Mouse (Mus musculus) E14TG2a.4 (cell line): ENCODE results near the gene Necap2.

ENCODE experiments used
- H3K27me3 ChIP-seq: 2 replicates; pipeline ENCODE4 v1.6.1; 2014; ENCODE audit warnings: low read length, control low read depth; ENCODE audit not compliant: insufficient read depth
- H3K36me3 ChIP-seq: 2 replicates; pipeline ENCODE4 v1.6.1; 2014; ENCODE audit warnings: low read length, control low read depth; ENCODE audit not compliant: insufficient read depth
- H3K4me1 ChIP-seq: replicated peaks from 2 replicates; pipeline ENCODE4 v1.6.1; 2014; ENCODE audit warnings: low read depth, low read length, control low read depth
- H3K4me3 ChIP-seq: replicated peaks from 2 replicates; pipeline ENCODE4 v1.5.1; 2014; ENCODE audit warnings: mild to moderate bottlenecking, low read length
- H3K9me3 ChIP-seq: 2 replicates; pipeline ENCODE4 v1.6.1; 2014; ENCODE audit warnings: low read length, control low read depth
- CTCF ChIP-seq: conservative IDR thresholded peaks from 2 replicates; pipeline ENCODE4 v1.5.1; 2014; ENCODE audit warnings: low read length
- NANOG ChIP-seq: IDR thresholded peaks from 2 replicates; pipeline ENCODE4 v1.6.1; 2014; ENCODE audit warnings: borderline replicate concordance, low read length, mixed read lengths
- POU5F1 ChIP-seq: IDR thresholded peaks from 2 replicates; pipeline ENCODE4 v1.6.1; 2014; ENCODE audit warnings: low read length, borderline replicate concordance

The Necap2 gene

DNA sequence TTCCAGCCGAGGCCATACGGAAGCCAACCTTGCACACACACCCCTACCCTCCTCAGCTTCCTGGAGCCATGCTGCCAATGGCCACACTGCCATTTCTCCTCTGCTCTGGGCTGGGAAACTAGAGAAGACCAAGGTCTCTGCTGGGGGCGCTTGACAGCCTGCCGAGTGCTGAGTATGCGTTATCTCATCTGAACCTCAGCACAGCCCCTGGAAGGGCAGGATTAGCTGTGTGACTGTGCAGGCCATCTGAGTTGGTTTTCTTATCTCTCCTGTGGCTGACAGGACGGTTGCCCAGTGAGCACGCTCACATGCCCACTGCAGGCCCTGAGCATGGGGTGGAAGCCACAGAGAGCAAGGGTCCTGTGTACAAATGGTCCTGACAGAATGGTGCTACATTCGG is 9.5 kb downstream of the Necap2 start:
- Histone ChIP-seq H3K27me3 (no peaks in the 10 kb centered on the region), H3K36me3 (peaks cover 83% of the 10 kb centered on the region), H3K4me3 (no peak overlapping the region), H3K4me1 (peaks cover 17% of the 10 kb centered on the region), H3K9me3 (no peaks in the 10 kb centered on the region)
- TF ChIP-seq CTCF: no peak
- TF ChIP-seq NANOG: no peak
- TF ChIP-seq POU5F1: no peak

DNA sequence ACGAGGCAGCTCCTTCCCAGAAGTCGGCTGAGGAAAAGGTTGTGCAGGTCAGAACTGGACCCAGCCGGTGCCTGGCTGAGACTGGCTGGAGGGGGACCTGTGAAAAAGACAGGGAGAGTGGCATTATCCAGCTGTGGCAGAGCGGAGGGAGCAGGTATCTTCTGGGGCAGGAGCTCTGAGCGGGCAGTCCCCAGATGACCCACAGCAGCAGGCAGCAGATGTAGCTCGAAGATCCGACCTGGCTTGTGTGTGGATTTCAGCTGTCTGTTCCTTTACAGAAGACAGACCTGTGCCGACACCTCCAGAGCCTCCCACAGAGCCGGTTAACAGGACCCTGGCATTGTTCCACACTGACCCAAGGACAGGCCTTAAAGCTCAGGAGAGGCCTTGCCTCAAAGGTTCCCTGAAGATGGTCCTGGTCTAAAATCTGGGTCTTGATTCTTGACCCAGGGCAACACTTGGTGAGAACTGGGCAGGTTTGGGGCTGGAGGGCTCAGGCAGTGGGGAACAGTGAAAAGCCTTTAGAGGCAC is 10.6 kb downstream of the Necap2 start:
- no peaks in the 10 kb centered on the region for H3K27me3 ChIP-seq
- H3K9me3 ChIP-seq: no peaks in the 10 kb centered on the region
- no peak for TF ChIP-seq NANOG
- TF ChIP-seq CTCF: no peak
- no peak for TF ChIP-seq POU5F1
- H3K4me1 ChIP-seq: peaks cover 14% of the 10 kb centered on the region
- H3K36me3 ChIP-seq: peaks cover 72% of the 10 kb centered on the region
- no peak overlapping the region for H3K4me3 ChIP-seq

DNA sequence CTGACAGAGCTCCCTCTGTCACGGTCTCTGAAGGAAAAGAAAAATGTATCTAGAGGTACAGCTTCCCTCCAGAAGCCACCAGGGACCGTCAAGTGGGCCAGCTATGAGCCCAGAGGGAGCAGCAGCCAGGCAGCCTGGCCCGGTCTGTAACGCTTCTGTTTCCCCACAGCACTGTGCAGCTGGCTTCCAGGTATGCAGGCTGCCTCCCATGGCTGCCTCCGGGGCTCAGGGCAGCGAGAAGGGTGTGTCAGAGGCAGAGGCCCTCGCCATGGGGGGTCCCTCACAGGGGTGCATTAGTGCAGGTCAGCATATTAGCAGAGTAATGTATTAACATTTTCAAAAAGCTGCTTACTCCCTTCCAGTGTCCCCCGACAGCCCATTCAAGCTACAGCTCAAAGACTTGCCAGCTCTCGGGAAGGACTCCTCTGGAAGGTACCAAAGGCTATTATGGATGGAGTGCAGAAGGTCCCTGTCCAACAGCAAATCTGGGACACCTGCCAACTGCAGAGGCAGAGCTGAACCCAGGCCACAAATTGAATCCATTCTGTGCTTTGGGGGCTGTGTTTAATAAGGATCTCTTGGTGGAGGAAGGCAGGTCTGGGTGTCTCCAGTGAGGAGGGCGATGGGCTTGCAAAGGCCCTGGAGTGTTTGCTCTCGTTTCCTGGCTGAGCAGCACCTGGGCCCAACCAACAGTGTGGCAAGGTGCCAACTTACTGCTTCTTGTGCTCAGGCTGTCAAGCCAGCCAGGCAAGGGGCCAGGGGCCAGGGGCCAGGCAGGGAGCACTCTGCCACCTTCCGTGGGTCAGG is 11.2 kb downstream of the Necap2 start:
- Histone ChIP-seq H3K4me3 (no peak overlapping the region), H3K36me3 (peaks cover 66% of the 10 kb centered on the region), H3K4me1 (peaks cover 14% of the 10 kb centered on the region), H3K27me3 (no peaks in the 10 kb centered on the region), H3K9me3 (no peaks in the 10 kb centered on the region)
- TF ChIP-seq POU5F1 (no peak), NANOG (no peak), CTCF (no peak)

DNA sequence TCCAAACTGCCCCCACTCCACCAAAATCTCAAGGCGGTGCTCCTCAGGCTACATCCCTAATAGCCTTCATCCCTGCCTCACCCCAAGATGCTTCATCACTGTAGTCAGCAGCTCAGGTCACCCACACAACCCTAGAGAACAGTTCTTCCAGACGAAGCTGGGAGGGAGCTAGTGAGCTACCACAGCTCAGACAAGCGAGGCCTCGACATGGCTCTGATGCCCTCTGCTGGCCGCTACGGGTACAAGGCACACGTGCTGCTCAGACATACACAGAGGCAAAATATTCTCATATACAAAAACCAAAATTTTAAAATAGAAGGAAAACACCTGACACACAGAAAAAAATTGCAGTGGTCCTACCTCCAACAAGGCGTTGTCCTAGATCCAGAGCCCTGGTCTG is 13.0 kb downstream of the Necap2 start:
- TF ChIP-seq CTCF: peak; percentile 73
- TF ChIP-seq NANOG: no peak
- TF ChIP-seq POU5F1: no peak
- Histone ChIP-seq H3K4me3 (no peak overlapping the region), H3K9me3 (no peaks in the 10 kb centered on the region)

DNA sequence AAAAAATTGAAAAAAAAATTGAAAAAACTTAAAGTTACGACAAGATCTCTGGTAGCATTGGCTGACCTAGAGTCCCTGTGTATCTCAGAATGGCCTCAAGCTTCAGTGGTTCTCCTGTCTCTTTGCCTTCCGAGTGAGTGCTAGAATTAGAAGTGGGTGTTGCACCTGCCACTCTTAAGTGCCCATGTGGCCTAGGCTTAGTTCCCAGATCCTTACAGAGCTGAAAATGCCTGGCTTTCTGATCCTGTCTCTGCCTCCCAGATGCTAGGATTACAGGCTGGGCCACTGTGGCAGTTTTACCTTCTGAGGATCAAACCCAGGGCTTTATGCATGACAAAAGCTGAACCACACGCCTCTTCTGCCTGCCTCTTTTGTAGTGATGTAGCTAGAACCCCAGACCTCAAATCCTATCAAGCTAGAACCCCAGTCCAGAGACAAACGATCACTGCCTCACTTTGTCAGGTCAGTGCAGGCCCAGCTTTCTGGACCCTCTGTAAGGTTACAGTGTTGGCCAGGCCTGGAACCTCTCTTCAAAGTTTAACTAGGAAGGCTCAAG is 14.0 kb downstream of the Necap2 start:
- peak; percentile 75; the same call in 1 of the 2 replicates for TF ChIP-seq POU5F1
- no peak for TF ChIP-seq NANOG
- H3K27me3 ChIP-seq: no peaks in the 10 kb centered on the region
- H3K9me3 ChIP-seq: no peaks in the 10 kb centered on the region
- H3K4me1 ChIP-seq: peaks cover 26% of the 10 kb centered on the region
- no peak overlapping the region for H3K4me3 ChIP-seq
- peaks cover 38% of the 10 kb centered on the region for H3K36me3 ChIP-seq

More for the DNA sequence above, 13.0 kb downstream of the Necap2 start:
- peaks cover 48% of the 10 kb centered on the region for H3K36me3 ChIP-seq
- H3K27me3 ChIP-seq: no peaks in the 10 kb centered on the region
- peaks cover 21% of the 10 kb centered on the region for H3K4me1 ChIP-seq

DNA sequence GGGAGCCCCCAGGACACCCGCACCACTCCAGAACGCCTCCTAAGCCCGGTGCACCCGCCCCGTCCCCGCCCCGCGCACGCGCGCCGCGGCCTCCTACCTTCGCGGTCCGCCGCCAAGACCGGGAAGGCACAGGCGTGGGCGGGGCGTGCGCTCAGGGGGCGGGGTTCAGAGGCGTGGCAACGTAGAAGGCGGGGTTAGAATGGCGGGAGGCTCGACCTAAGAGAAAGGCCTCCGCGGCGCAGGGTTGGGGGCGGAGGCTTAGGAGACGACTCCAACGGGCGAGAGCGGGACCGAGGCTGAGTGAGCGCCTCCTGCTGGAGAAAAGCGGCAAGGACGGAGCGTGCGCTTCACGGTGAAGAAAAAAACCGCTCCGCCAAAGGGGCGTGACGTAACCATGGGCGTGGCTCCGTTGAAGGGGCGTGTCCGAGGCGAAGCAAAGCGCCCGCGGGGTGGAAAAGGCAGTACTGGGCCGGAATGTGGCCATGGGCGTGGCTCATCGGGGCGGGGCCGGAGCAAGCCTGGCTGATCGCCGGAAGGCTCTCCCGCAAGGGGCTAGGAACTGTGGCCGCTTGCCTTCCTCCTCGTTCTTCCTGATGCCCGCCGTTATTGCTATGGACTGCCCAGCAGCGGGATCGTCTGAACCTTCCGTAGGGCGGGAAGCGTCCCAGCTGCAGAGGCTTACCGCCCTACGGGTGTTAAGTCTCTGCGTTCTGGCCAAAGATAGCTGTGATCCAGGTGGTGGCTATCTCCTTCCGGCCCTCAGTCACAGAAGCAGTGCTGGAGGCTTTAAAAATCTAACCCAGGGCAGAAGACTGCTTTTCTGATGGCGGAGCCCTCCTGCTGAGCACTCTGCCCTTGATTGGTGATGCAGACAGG is 17.5 kb downstream of the Necap2 start, which contains the start of gene Crocc:
Gene Crocc, minus strand, starts transcription at position 125 of the 876 bp plus-strand sequence.
- H3K9me3 ChIP-seq: no peaks in the 10 kb centered on the region
- H3K36me3 ChIP-seq: peaks cover 6% of the 10 kb centered on the region
- no peak for TF ChIP-seq POU5F1
- TF ChIP-seq CTCF: peak; percentile 69
- TF ChIP-seq NANOG: no peak
- peaks cover 49% of the 10 kb centered on the region for H3K4me1 ChIP-seq
- H3K4me3 ChIP-seq: peak within 1 kb of the TSS; percentile 87
- no peaks in the 10 kb centered on the region for H3K27me3 ChIP-seq

DNA sequence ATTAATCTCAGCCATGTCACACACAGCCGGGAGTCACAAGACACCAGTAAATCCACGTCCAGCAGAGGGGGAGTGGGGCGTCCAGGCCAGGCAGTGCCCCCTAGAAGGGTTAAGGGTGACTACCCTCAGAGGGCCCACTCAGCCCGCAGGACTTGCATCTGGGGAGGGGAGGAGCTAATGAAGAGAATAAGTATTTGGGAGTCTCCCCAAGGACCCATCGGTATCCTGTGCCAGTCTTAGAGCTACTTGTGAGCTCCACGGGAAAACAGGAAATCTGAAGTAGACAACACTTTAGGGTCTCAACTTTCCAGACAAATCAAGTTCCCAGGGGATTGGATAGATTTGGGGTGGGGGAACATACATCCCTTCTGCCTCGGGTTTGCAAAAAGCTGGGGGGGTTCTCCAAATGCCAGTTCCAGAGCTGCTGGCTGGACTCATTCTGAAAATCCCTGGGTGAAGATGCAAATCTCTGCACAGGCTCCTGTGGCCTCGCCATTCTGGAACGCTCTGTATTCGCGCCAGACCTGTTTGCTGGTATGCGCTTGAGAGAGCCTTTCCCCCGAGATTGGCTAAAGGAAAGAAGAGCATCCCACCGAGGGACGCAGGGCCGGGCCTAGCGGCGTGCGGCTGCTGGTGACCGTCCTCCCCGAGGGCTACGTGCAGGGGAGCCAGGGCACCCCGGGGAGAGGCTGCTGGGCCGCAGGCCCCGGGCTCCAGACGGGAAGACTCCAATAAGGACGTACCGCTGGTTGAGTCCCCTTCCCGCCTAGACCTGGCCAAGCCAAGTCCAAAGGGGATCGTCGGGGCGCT is 18.3 kb downstream of the Necap2 start:
- TF ChIP-seq POU5F1 (no peak), CTCF (no peak), NANOG (no peak)
- Histone ChIP-seq H3K4me3 (peak overlapping the region; percentile 87), H3K4me1 (peaks cover 52% of the 10 kb centered on the region), H3K36me3 (0 out of 2 replicates have a peak, but pooled peaks cover 3% of the 10 kb centered on the region), H3K27me3 (no peaks in the 10 kb centered on the region), H3K9me3 (no peaks in the 10 kb centered on the region)
